ENCODE assay signal across 24 mouse cellular contexts in the genomic region with DNA sequence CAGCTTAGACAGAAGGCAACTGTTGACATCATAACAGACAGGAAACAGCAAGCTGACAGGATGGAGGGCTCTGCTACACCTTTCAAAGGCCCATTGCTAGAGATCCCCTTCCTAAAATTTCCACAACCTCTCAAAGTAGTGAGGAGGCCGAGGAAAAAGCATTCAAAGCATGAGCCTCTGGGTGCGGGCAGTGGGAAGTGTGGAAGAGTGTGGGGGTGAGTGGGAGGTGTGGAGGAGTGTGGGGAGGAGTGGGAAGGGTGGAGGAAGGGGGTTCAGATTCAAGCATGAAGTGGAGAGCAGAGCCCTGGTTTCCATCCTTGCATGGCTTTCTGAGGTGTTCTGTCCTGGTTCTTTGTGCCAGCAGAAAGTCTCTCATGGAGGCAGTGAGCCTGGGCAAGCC.
"Had no signal": no experiment of that assay in that cellular context is flagged by ENCODE, and none has a peak within 500 bp of the region (broad histone marks: within the 10 kb centered on the region; RNA-seq: fewer than 3 reads in every experiment).

No protein-coding gene starts in this region.

- ATAC-seq: forebrain, postnatal 0 days; hindbrain, postnatal 0 days; intestine, embryonic 16.5 days had no signal

- H3K9me3 ChIP-seq: hindbrain, embryonic 13.5 days; hindbrain, embryonic 15.5 days; kidney, embryonic 15.5 days had no signal

- H3K4me2 ChIP-seq: heart, embryonic 12.5 days; hindbrain, embryonic 13.5 days; hindbrain, embryonic 15.5 days; kidney, embryonic 15.5 days; limb, embryonic 12.5 days; liver, embryonic 11.5 days had no signal

- DNase-seq: forebrain, postnatal 0 days; gastrocnemius, postnatal 14 days; gastrocnemius, postnatal 36 days; heart, adult 18-20 months; heart, postnatal 10 days; heart, postnatal 36 days; kidney, adult 11 months; kidney, adult 2 months; kidney, adult 9 months; kidney, postnatal 14 days; kidney, postnatal 36 days; layer of hippocampus, adult 9-11 months; layer of hippocampus, postnatal 36 days; left cerebral cortex, postnatal 4 days; liver had no signal

- H3K36me3 ChIP-seq: heart, embryonic 12.5 days; hindbrain, embryonic 13.5 days; hindbrain, embryonic 15.5 days; kidney, embryonic 15.5 days; limb, embryonic 12.5 days had no signal

- H3K27me3 ChIP-seq: hindbrain, embryonic 13.5 days; hindbrain, embryonic 15.5 days; kidney, embryonic 15.5 days; limb, embryonic 12.5 days had no signal

- H3K4me1 ChIP-seq: limb, embryonic 12.5 days had no signal

- H3K27ac ChIP-seq: hindbrain, embryonic 13.5 days; hindbrain, embryonic 15.5 days; hindbrain, postnatal 0 days; kidney, embryonic 15.5 days; kidney, postnatal 0 days; limb, embryonic 12.5 days had no signal

- H3K4me3 ChIP-seq: heart, embryonic 12.5 days; hindbrain, embryonic 13.5 days; hindbrain, embryonic 15.5 days; kidney, embryonic 15.5 days; limb, embryonic 12.5 days had no signal

- H3K9ac ChIP-seq: forebrain, postnatal 0 days; heart, embryonic 12.5 days; hindbrain, embryonic 13.5 days; hindbrain, embryonic 15.5 days; kidney, embryonic 15.5 days; limb, embryonic 12.5 days had no signal
